Comparison of ENCODE assay signal across 8 mouse cellular contexts in the genomic region with DNA sequence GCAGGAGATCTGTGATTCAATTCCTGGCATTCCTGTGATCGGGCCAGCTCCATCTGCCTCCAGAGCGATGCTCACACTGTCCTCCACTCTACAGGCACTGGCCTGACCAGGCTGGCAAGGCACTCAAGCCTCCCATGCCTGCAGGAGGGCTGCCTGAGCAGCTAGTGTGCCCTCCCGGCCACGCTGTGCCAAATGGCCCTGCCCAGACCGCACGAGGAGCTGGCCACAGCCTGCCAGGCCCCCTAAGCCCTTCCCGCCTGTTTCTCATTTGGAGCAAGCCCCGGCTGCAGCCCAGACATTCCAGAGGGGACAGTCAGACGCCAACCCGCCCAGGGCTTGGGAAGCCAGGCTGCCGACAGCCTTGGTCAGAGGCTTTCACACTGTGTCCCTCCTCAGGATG.
DNase-seq lines count a peak whose midpoint lies in the region; ATAC-seq and TF ChIP-seq lines count a peak whose summit lies in the region.

No protein-coding gene starts in this region.

- no peak overlapping the region for H3K4me3 ChIP-seq in intestine, embryonic 15.5 days (replicated peaks)
- H3K4me3 ChIP-seq in intestine, postnatal 0 days (ENCODE audit: low read depth, low read length), result no peak overlapping the region
- H3K4me3 ChIP-seq in embryonic facial prominence, embryonic 15.5 days (replicated peaks), result no peak overlapping the region
- no peak overlapping the region for H3K4me3 ChIP-seq in hindbrain, embryonic 16.5 days (ENCODE audit: low read length)

- H3K9ac ChIP-seq in intestine, embryonic 15.5 days, result no peak overlapping the region
- H3K9ac ChIP-seq in intestine, postnatal 0 days (ENCODE audit: low read depth, low read length), result no peak overlapping the region
- H3K9ac ChIP-seq in embryonic facial prominence, embryonic 15.5 days, result no peak overlapping the region
- H3K9ac ChIP-seq in hindbrain, embryonic 16.5 days (ENCODE audit: low read depth, low read length), result no peak overlapping the region

- peaks cover 6% of the 10 kb centered on the region; the same call in 1 of the 2 replicates for H3K4me1 ChIP-seq in intestine, embryonic 15.5 days (replicated peaks)
- no peaks in the 10 kb centered on the region for H3K4me1 ChIP-seq in intestine, postnatal 0 days (replicated peaks; ENCODE audit: control insufficient read depth, insufficient read depth, low read length)
- peaks cover 27% of the 10 kb centered on the region for H3K4me1 ChIP-seq in embryonic facial prominence, embryonic 15.5 days
- peaks cover 9% of the 10 kb centered on the region for H3K4me1 ChIP-seq in hindbrain, embryonic 16.5 days (ENCODE audit: control insufficient read depth, insufficient read depth, low read depth, low read length)

- no peaks in the 10 kb centered on the region for H3K36me3 ChIP-seq in intestine, embryonic 15.5 days
- H3K36me3 ChIP-seq in intestine, postnatal 0 days (ENCODE audit: control insufficient read depth, insufficient read depth), result no peaks in the 10 kb centered on the region
- H3K36me3 ChIP-seq in embryonic facial prominence, embryonic 15.5 days, result no peaks in the 10 kb centered on the region
- no peaks in the 10 kb centered on the region for H3K36me3 ChIP-seq in hindbrain, embryonic 16.5 days (ENCODE audit: control insufficient read depth, insufficient read depth, low read length)

- no peak for TF ChIP-seq CTCF in intestine, postnatal 0 days (IDR thresholded peaks at IDR 0.05; ENCODE audit: low read depth)

- 18% methylated on average over 11 of the region's 11 CpGs for WGBS in intestine, embryonic 15.5 days
- WGBS in intestine, postnatal 0 days, result 32% methylated on average over 11 of the region's 11 CpGs
- 8% methylated on average over 11 of the region's 11 CpGs for WGBS in embryonic facial prominence, embryonic 15.5 days
- 34% methylated on average over 11 of the region's 11 CpGs for WGBS in hindbrain, embryonic 16.5 days

- no peaks in the 10 kb centered on the region for H3K27me3 ChIP-seq in intestine, embryonic 15.5 days (replicated peaks)
- no peaks in the 10 kb centered on the region for H3K27me3 ChIP-seq in intestine, postnatal 0 days (replicated peaks; ENCODE audit: control insufficient read depth, insufficient read depth, low read length)
- no peaks in the 10 kb centered on the region; the same call in 1 of the 2 replicates for H3K27me3 ChIP-seq in embryonic facial prominence, embryonic 15.5 days
- no peaks in the 10 kb centered on the region for H3K27me3 ChIP-seq in hindbrain, embryonic 16.5 days (replicated peaks; ENCODE audit: control insufficient read depth, insufficient read depth, low read length)

- H3K9me3 ChIP-seq in intestine, embryonic 15.5 days, result no peaks in the 10 kb centered on the region
- H3K9me3 ChIP-seq in intestine, postnatal 0 days (ENCODE audit: control insufficient read depth), result no peaks in the 10 kb centered on the region
- H3K9me3 ChIP-seq in embryonic facial prominence, embryonic 15.5 days (replicated peaks), result no peaks in the 10 kb centered on the region
- H3K9me3 ChIP-seq in hindbrain, embryonic 16.5 days (ENCODE audit: control insufficient read depth, low read length), result no peaks in the 10 kb centered on the region

- no peak overlapping the region for H3K27ac ChIP-seq in intestine, embryonic 15.5 days
- no peak overlapping the region for H3K27ac ChIP-seq in intestine, postnatal 0 days (ENCODE audit: low read depth, low read length)
- H3K27ac ChIP-seq in embryonic facial prominence, embryonic 15.5 days (replicated peaks), result no peak overlapping the region
- H3K27ac ChIP-seq in hindbrain, embryonic 16.5 days (ENCODE audit: low read depth, low read length), result no peak overlapping the region

- peak; percentile 31; the same call in 1 of the 2 replicates for ATAC-seq in intestine, embryonic 15.5 days
- ATAC-seq in intestine, postnatal 0 days, result no peak
- ATAC-seq in embryonic facial prominence, embryonic 15.5 days (ENCODE audit: insufficient number of reproducible peaks, low FRiP score, low TSS enrichment, low read depth), result peak; percentile 62
- peak; percentile 70 for ATAC-seq in hindbrain, embryonic 16.5 days

- peak; percentile 24 for DNase-seq in adrenal gland, postnatal 25 days
- no peak for DNase-seq in layer of hippocampus, adult 9-10 months (ENCODE audit: low spot score)
- no peak for DNase-seq in frontal cortex, adult 2 months (ENCODE audit: extremely low spot score in 1 of 2, low spot score in 1 of 2)
- no peak for DNase-seq in kidney, postnatal 36 days

- H3K4me2 ChIP-seq in intestine, embryonic 15.5 days (replicated peaks), result peak overlapping the region; percentile 19; the same call in 1 of the 2 replicates
- no peak overlapping the region for H3K4me2 ChIP-seq in intestine, postnatal 0 days (replicated peaks; ENCODE audit: low read depth)
- peak overlapping the region; percentile 34 for H3K4me2 ChIP-seq in embryonic facial prominence, embryonic 15.5 days (replicated peaks)
- H3K4me2 ChIP-seq in hindbrain, embryonic 16.5 days (ENCODE audit: low read length), result no peak overlapping the region

Comparison
In these comparisons a context has a peak if more than half of its experiments do, and no peak if none do; other contexts are left out.
1. H3K4me2 ChIP-seq: peak in intestine, embryonic 15.5 days (single experiment) and embryonic facial prominence, embryonic 15.5 days (single experiment); none in intestine, postnatal 0 days (single experiment) and hindbrain, embryonic 16.5 days (single experiment).